Mouse (Mus musculus): ENCODE results near the gene Nfkbil1. TPM values are rescaled to one million over a fixed set of nuclear protein-coding genes. Genes with fewer than 3 reads are reported as not detected.

Nfkbil1 gene
- total and polyA plus RNA-seq, 3 experiments, result 15.2 to 25.9 (median 22.0) TPM

DNA sequence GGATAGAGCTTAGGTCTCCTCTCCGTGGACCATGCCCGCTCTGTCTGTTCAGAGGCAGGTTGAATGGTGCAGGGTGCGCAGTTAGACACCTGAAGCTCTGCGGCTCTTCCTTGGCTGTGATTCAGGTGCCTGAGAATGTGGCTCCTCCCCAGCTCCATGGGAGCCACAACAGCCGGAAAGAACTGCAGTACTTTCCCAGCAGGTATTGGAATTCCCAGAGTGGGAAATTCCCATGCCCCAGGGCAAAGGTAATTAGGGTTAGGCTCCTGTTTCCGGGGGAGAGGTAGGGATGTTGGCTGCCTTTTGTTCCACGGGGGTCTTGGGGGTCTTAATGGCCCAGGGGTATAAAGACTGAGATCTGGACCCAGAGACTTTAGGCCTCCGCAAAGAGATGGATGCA lies 36.6 kb downstream of the Nfkbil1 start:
- TF ChIP-seq POLR2A (IDR thresholded peaks at IDR 0.05; ENCODE audit: low read depth, low read length) (peak; percentile 47; the same call in 1 of the 2 replicates), JUN (IDR thresholded peaks at IDR 0.05; ENCODE audit: insufficient read depth, low read depth, low read length) (no peak)
- peak overlapping the region in 1 of 3 experiments; percentile 73 for H3K4me3 ChIP-seq (replicated peaks in 1 of 3; ENCODE audit: low read depth in 2 of 3, low read length in 2 of 3, poor library complexity in 1 of 3)
- DNase-seq (ENCODE audit: extremely low read depth), result no peak
- H3K9ac ChIP-seq (ENCODE audit: insufficient read depth, low read depth), result no peak overlapping the region
- peaks cover 28% of the 10 kb centered on the region for H3K79me2 ChIP-seq (replicated peaks; ENCODE audit: control insufficient read depth, extremely low read depth, insufficient read depth, poor library complexity, severe bottlenecking)
- dilution Hi-C loops (cut with MboI; ENCODE audit: extremely low pct_ligation_motif_present, extremely low pct_unique_long_range_greater_than_20kb, low sequenced_read_pairs) (no loop called here), in situ Hi-C loops (cut with MboI; ENCODE audit: low pct_ligation_motif_present, low pct_unique_long_range_greater_than_20kb, low sequenced_read_pairs) (no loop called here)
- H3K4me2 ChIP-seq (ENCODE audit: insufficient read depth, low read depth, poor library complexity, severe bottlenecking), result peak overlapping the region; percentile 95
- peak overlapping the region; percentile 18; the same call in 1 of the 2 replicates for H3K27ac ChIP-seq (ENCODE audit: insufficient read depth, low read depth)
- no peaks in the 10 kb centered on the region for H3K9me3 ChIP-seq (replicated peaks; ENCODE audit: low read length)
- H3K36me3 ChIP-seq (replicated peaks in 1 of 2; ENCODE audit: control insufficient read depth in 1 of 2, insufficient read depth in 1 of 2, low read length in 1 of 2), result peaks cover 3 to 15% of the 10 kb centered on the region in 2 experiments
- no peaks in the 10 kb centered on the region for H3K27me3 ChIP-seq (replicated peaks)
- peaks cover 11 to 43% of the 10 kb centered on the region in 2 experiments for H3K4me1 ChIP-seq (ENCODE audit: control insufficient read depth in 1 of 2, insufficient read depth in 2 of 2)

GRCm38 (mm10) chr17:35198029-35198428 lies 37.6 kb downstream of the Nfkbil1 start:
- no peak for DNase-seq (ENCODE audit: extremely low read depth)
- Histone ChIP-seq H3K27me3 (replicated peaks) (no peaks in the 10 kb centered on the region), H3K36me3 (replicated peaks in 1 of 2; ENCODE audit: control insufficient read depth in 1 of 2, insufficient read depth in 1 of 2, low read length in 1 of 2) (peaks cover 3 to 15% of the 10 kb centered on the region in 2 experiments), H3K9ac (ENCODE audit: insufficient read depth, low read depth) (no peak overlapping the region), H3K4me2 (ENCODE audit: insufficient read depth, low read depth, poor library complexity, severe bottlenecking) (no peak overlapping the region), H3K79me2 (replicated peaks; ENCODE audit: control insufficient read depth, extremely low read depth, insufficient read depth, poor library complexity, severe bottlenecking) (peaks cover 28% of the 10 kb centered on the region), H3K27ac (ENCODE audit: insufficient read depth, low read depth) (peak overlapping the region; percentile 73), H3K9me3 (replicated peaks; ENCODE audit: low read length) (no peaks in the 10 kb centered on the region), H3K4me3 (replicated peaks in 1 of 3; ENCODE audit: low read depth in 2 of 3, low read length in 2 of 3, poor library complexity in 1 of 3) (no peak overlapping the region), H3K4me1 (ENCODE audit: control insufficient read depth in 1 of 2, insufficient read depth in 2 of 2) (peaks cover 18 to 43% of the 10 kb centered on the region in 2 experiments)
- dilution Hi-C loops (cut with MboI; ENCODE audit: extremely low pct_ligation_motif_present, extremely low pct_unique_long_range_greater_than_20kb, low sequenced_read_pairs), result no loop called here
- in situ Hi-C loops (cut with MboI; ENCODE audit: low pct_ligation_motif_present, low pct_unique_long_range_greater_than_20kb, low sequenced_read_pairs), result no loop called here
- no peak for TF ChIP-seq NRF1 (IDR thresholded peaks at IDR 0.05; ENCODE audit: low read depth, low read length)
- TF ChIP-seq MAFK (IDR thresholded peaks at IDR 0.05; ENCODE audit: insufficient replicate concordance, low read length), result no peak
- no peak for TF ChIP-seq POLR2A (IDR thresholded peaks at IDR 0.05; ENCODE audit: low read depth, low read length)
- TF ChIP-seq ETS1 (conservative IDR thresholded peaks at IDR 0.05; ENCODE audit: low read depth, low read length), result no peak
- no peak for TF ChIP-seq MAZ (IDR thresholded peaks at IDR 0.05; ENCODE audit: low read depth, low read length)
- no peak for TF ChIP-seq MAX (IDR thresholded peaks at IDR 0.05; ENCODE audit: low read length)
- TF ChIP-seq CHD1 (IDR thresholded peaks at IDR 0.05; ENCODE audit: low read depth, low read length), result no peak
- TF ChIP-seq USF2 (conservative IDR thresholded peaks at IDR 0.05; ENCODE audit: low read depth, low read length), result no peak
- no peak for TF ChIP-seq PAX5 (IDR thresholded peaks at IDR 0.05; ENCODE audit: low read length)
- no peak for TF ChIP-seq EP300 (IDR thresholded peaks at IDR 0.05; ENCODE audit: low read length)
- no peak for TF ChIP-seq ELF1 (IDR thresholded peaks at IDR 0.05; ENCODE audit: low read depth, low read length)
- TF ChIP-seq JUN (IDR thresholded peaks at IDR 0.05; ENCODE audit: insufficient read depth, low read depth, low read length), result no peak
- no peak for TF ChIP-seq JUND (conservative IDR thresholded peaks at IDR 0.05; ENCODE audit: low read depth, low read length)
- TF ChIP-seq BHLHE40 (IDR thresholded peaks at IDR 0.05; ENCODE audit: low read depth, low read length), result no peak

DNA sequence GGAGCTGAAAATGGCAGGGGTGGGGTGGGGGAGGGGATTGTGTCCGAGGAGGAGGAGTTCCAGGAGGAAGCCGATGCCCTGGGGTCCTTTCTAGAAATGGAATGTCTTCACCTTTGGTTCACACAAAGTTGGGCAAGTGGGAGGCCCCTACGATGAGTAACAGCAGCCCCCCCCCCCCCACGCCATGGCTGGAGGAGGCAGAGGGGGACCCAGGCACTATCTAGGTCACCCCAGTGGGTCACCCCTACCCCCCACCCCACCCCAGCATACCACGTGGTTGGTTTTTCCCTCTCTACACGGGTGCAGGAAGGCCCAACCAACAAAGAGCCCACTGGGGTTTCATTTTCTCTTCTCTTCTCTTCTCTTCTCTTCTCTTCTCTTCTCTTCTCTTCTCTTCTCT lies 38.5 kb downstream of the Nfkbil1 start:
- in situ Hi-C loops (cut with MboI; ENCODE audit: low pct_ligation_motif_present, low pct_unique_long_range_greater_than_20kb, low sequenced_read_pairs), result no loop called here
- Histone ChIP-seq H3K4me2 (ENCODE audit: insufficient read depth, low read depth, poor library complexity, severe bottlenecking) (peak overlapping the region; percentile 92), H3K79me2 (replicated peaks; ENCODE audit: control insufficient read depth, extremely low read depth, insufficient read depth, poor library complexity, severe bottlenecking) (peaks cover 28% of the 10 kb centered on the region), H3K36me3 (replicated peaks in 1 of 2; ENCODE audit: control insufficient read depth in 1 of 2, insufficient read depth in 1 of 2, low read length in 1 of 2) (peaks cover 3 to 15% of the 10 kb centered on the region in 2 experiments), H3K4me3 (replicated peaks in 1 of 3; ENCODE audit: low read depth in 2 of 3, low read length in 2 of 3, poor library complexity in 1 of 3) (peak overlapping the region in 1 of 3 experiments; percentile 60), H3K27ac (ENCODE audit: insufficient read depth, low read depth) (peak overlapping the region; percentile 56; the same call in 1 of the 2 replicates), H3K9ac (ENCODE audit: insufficient read depth, low read depth) (peak overlapping the region; percentile 71), H3K27me3 (replicated peaks) (no peaks in the 10 kb centered on the region), H3K9me3 (replicated peaks; ENCODE audit: low read length) (no peaks in the 10 kb centered on the region), H3K4me1 (ENCODE audit: control insufficient read depth in 1 of 2, insufficient read depth in 2 of 2) (peaks cover 19 to 39% of the 10 kb centered on the region in 2 experiments)
- dilution Hi-C loops (cut with MboI; ENCODE audit: extremely low pct_ligation_motif_present, extremely low pct_unique_long_range_greater_than_20kb, low sequenced_read_pairs), result no loop called here
- no peak for DNase-seq (ENCODE audit: extremely low read depth)
- no peak for TF ChIP-seq RCOR1 (conservative IDR thresholded peaks at IDR 0.05; ENCODE audit: low read depth, low read length)
- TF ChIP-seq ETS1 (conservative IDR thresholded peaks at IDR 0.05; ENCODE audit: low read depth, low read length), result 0 out of 2 replicates have a peak, but pooled peaks have one; percentile 11
- TF ChIP-seq JUND (conservative IDR thresholded peaks at IDR 0.05; ENCODE audit: low read depth, low read length), result no peak
- TF ChIP-seq USF1 (IDR thresholded peaks at IDR 0.05; ENCODE audit: low read depth, low read length), result peak; percentile 35
- peak; percentile 66; the same call in 1 of the 2 replicates for TF ChIP-seq MAX (IDR thresholded peaks at IDR 0.05; ENCODE audit: low read length)
- peak; percentile 45 for TF ChIP-seq BHLHE40 (IDR thresholded peaks at IDR 0.05; ENCODE audit: low read depth, low read length)
- TF ChIP-seq CHD2 (IDR thresholded peaks at IDR 0.05; ENCODE audit: low read length), result peak; percentile 78
- peak; percentile 62; the same call in 1 of the 2 replicates for TF ChIP-seq MAZ (IDR thresholded peaks at IDR 0.05; ENCODE audit: low read depth, low read length)
